Mouse (Mus musculus) gastrocnemius, adult 8-10 months (tissue): ENCODE results near the gene Sox6. TPM values are rescaled to one million over a fixed set of nuclear protein-coding genes. Genes with fewer than 3 reads are reported as not detected.
A peak's percentile ranks its signal among the peaks of the same experiment; 100 is the strongest.

Source experiments
- DNase-seq, 2 experiments: peaks; one replicate each; pipeline ENCODE4 v3.0.0; 2022; ENCODE audit warnings: low spot score in 2 of 2
- total RNA-seq, 4 experiments: library from RNA; stranded (reverse); gene quantifications; 2 replicates each; pipeline ENCODE4 v1.2.4; 2022

Sox6 gene
- total RNA-seq, 4 experiments from 2014 or later, result 156 to 192 (median 179) TPM

DNA sequence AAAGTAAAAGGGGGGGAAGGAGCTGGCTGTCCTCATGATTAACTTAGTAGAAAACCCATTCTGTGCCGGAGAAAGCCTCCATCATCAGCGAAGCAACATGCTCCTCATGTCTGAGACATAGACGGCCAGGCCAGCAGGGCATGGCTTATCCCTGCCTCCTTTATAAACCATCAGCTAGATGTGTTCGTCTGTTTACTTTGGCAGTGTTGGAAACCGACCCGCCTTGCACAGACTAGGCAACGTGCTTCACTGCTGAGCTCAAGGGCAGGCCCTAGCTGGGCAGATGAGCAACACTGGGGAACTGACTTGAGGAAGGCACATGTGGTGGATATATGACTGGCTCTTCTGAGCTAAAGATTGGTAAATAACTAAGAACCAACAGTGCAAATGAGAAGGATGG is 538.4 kb downstream of the Sox6 start:
- no peak for DNase-seq

DNA sequence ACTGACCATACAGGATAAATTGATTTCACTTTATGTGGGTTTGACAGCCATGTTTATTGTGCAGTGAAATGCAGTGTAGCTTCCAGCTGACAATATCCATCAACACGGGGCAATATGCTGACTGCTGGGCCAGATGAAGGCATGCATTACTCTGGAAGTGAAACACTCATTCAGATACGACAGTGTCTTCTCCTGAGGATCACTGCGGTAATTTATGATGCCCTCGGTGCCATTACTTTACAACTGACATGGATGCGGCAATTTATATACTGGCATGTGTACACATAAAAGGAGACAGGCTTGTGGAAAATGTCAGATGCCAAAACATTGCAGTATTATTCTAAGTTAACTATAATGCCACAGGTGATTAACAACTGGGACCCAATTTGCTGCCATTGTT is 546.9 kb downstream of the Sox6 start:
- no peak for DNase-seq

DNA sequence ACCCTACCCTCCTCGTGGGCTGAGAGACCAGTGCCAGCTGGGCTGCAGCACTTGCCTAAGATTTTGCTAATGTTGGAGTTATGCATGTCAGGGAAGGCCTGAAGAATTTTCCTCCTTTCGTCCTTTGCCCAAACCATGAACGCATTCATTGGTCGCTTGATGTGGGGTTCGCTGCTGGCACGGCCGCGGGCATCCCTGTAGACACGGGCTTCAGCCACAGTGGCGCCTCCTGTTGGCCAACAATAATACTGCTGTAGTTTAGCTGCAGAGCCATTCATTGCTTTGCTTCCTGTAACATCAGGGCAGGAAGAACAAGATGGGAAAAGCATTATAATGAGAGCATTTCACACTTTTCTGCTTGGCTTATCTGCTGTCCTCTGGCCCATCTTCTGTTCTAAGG is 549.0 kb downstream of the Sox6 start:
- DNase-seq, result peak in 1 of 2 experiments; percentile 2

DNA sequence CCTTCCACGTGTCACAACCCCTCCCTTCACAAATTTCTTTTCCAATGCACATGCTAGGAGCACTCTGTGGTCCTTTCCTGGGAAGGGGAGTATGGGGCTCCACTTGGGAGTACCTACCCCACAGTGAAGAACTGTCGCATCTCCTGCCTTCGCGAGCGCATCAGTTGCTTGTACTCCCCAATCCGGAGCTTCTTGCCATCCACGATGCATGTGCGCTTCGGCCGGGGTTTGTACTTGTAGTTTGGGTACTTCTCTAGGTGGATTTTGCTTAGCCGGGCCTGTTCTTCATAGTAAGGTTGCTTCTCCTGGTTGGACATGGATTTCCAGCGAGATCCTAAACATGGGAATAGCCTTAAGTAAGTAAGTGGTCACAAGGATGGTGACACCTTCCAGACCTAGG is 552.2 kb downstream of the Sox6 start:
- DNase-seq, result no peak

DNA sequence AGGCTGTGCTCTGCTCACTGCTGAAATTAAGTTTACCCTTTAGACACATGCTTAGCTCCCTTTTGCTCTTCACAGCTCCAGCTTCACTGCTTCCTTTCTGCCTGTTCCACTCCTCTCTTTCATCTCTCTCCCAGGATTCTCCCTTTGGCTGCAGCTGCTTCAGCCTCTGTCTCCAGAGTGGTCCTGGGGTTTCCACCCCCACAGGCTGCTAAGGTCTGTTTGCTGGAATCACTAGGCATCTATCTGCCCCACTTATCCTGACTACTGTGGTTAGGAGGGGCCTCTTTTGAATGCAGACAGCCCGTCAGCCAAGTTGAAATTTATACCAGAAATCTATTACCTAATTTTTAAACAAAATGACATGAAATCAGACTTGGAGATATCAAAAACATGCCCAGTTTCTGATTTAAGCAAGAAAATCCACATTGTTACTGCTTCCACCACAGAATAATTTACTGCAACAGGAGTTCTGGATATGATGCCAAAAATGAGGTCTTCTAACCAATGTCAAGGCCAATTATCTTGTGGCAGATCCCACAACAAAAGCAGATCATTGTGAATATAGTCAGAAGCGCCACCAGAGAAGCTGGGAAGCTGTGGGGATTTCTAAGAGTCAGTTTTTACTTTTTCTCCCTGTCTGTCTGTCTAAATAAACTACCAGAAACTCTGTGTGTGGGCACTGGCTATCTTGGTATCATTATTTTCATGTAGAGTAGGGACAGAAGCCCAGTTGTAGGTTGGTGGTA is 552.8 kb downstream of the Sox6 start:
- no peak for DNase-seq

DNA sequence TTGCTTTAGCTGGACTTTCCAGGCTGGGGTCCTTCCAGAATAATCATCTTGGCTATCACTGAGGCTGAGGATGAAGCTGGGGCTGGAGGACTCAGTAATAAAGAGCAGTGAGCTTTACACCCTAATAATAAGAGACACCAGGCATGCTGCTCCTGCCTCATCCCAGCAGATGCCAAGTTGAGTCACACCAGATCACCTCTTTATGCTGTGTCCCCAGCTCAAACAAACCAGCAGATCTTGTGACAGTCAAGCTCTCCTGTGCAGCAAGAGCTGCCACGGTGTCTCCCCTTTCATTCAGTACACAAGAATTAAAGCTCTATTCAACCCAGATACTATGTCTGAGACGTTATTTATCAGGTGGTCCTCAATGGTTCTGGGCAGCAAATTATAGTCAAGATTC is 560.8 kb downstream of the Sox6 start:
- no peak for DNase-seq

DNA sequence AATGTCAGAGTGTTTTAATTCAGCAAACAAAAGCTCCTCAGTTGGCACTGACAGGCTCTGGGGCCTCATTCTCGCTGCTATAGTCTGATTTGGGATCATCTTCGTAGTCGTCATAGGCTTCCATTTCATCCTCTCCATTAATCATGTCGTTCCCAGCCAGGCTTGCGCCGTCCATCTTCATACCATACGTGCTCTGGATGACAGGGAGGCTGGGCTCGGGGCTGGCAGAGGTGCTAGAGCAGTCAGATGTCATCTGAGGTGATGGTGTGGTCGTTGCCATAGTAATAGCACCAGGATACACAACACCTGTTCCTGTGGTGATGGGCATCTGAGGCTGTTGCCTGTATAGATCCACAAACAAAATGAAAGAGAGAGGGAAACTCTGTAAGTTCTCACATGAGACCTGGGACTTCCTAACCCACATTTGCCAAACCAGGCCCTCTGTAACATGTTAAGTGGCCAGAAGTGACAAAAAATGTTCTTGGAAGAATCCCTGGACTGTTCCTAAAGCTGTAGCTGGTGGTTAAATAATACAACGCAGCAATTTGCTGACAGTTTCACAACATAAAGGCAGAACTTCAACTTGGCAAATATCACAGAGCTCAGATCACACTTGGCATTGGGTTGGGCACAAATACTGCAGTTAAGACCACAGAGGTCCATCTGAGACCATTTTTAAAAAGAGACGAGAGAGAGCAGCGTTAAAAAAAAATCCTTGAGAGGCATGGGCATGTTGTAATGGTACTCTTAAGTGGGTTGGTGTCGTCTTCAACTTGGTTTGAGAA is 561.5 kb downstream of the Sox6 start:
- peak; percentile 66 to 82 for DNase-seq

DNA sequence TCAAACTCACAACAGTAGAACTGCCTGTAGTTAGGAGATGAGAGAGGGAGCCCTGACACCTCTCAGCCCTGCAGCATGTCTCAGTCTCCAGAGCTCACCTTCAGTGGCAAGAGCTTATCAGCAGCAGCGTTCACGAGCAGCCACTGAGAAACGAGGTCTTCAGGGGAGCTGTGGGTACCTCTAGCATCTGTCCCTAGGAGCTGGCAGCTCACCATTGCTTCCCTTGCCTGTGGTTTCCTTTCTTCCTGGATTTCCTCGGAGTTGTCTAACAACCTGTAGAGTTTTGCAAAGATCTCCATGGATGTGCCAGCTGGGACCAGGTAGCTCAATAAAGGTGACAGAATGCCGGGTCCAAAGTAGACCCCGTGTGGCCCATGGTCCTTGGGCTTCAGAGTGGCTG is 563.4 kb downstream of the Sox6 start:
- no peak for DNase-seq

DNA sequence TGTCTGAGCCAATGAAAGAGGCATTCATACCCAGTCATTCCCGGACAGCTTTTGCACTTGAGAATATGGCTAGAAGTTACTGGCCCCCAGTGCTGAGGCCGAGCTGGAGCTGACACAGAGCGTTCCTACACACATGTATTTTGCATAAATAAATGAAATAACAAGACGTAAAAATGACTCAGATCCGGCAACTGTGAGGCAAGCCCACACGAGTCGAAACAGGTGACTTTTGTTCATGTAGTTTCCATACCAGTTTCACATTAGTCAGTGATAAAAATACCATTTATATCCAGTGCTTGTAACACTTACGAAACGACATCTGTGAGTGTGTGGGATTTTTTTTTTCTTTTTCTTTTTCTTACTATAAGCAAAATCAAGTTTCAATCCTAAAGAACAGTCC is 564.5 kb downstream of the Sox6 start:
- DNase-seq, result no peak

DNA sequence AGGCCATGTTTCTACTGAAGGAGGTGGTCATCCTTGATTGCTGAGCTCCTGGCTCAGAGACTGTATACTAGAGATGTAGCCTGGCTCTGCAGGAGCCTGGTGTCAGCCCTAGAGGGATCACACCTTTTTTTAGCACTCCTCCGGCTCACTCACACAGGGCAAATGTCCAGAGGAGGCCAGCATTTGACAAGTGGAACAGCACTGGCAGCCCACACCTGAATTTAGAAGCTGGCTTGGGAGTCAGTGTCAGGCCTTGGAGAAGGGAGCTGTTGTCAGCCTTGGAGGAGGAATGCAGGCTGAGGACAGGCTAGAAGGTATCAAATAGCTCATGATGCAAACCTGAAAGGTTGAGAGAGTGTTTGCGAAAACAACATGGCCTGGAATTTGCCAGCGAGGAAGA is 565.7 kb downstream of the Sox6 start:
- DNase-seq, result peak; percentile 74 to 88

DNA sequence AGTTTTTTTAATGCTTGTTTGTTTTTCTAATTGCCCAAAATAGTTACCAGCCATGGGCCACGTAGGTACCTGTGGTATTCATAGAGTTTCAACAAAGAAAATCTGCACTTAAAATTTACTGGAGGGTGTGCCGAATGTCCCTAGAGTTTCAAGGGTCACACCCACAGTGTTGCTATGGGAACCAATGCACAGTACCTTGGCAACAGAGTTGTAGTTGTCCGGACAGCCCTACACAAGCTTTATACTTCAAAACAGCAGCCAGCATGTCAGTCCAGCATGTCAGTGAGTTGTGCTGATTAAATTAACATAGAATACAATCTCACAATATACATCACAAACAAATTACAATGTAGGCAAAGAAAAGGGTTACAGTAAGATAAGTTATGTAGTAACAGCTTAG is 567.1 kb downstream of the Sox6 start:
- no peak for DNase-seq

DNA sequence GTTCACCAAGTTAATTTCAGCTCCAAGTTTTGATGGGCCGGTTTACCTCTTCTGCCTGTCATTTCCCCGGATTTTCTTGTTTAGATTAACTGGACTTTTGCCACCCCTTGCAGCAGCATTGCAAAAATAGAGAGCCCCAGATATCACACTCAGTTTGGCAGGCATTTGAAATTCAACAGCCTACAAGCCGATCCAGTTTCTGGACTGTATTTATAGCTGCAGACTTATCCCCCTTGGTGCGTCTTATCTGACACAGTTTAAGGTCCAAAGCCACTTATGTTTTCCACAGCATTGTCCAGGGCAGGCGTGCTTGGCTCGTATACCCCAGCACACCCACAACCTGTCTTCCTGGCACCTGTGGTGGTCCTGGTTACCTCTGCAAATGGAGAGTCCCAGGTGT is 571.8 kb downstream of the Sox6 start:
- DNase-seq, result peak in 1 of 2 experiments; percentile 20

DNA sequence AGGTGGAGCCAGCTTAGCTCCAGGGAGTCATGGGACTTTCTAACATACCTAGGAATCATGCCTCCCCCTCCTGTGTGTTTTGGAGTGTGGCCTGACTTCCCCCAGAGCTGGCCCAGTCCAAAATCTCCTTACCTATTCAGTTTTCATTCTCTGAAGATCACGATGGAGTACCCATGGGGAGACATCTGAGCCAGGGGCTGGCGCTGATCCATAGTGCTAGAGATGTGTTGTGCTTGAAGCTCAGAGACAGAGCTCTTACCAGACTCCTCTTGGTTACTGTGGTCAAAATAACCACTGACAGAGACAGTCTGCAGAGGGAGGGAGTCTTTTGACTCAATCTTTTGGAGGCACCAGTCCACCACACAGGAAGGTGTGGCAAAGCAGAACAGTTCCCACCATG is 575.2 kb downstream of the Sox6 start:
- no peak for DNase-seq

DNA sequence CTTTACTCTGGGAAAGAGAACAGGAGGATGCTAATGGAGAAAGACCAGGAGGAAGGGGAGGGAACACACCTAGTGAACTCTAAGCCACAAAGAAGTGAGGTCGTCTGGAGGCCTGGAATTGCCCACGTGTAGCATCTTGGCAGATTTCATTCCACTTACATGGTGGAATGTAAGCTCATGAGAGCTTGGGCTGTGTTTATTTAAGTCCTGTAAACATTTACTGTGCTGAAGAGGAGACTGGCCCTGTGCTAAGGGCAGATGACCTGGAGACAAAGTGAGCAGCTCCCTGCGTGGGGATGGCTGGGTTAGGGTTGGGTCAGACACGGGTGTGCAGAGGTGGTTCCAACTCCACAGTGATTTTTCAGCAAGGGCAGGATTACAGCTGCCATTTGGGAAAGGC is 576.3 kb downstream of the Sox6 start:
- no peak for DNase-seq

DNA sequence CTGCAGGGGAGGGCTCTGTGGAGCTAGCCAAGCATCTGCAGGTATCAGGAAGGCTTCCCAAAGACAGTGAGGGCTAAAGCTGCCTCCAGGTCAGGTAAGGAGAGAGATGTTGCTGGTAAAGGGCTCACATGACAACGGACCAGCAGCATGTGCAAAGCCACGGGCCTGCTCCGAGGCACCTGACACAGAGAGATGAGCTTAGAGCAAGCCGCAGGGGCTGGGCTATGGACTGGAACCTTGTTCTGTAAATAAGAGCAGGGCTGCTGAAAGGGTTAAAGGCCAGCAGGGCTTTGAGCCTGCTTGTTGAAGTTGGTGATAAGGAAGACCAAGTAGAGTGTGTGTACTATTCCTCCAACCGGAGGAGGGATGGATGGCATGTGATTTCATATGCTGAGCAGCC is 583.6 kb downstream of the Sox6 start:
- DNase-seq, result no peak

DNA sequence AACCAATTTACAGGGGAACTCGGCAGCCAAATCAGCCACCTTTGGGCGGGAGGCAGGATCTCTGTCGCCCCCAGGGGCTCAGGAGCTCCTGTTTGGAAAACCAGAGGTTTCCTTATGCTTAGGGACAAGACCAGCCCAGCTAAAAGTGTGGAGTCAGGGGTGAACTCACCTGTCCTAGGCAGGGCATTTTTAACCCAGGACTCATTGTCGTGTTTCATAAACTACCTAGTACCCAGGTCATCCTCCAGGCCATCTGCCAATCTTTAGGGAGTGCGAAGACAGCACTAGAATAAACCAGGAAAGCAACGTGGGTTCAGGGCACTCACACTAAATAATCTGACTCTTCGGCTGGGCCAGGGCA is 584.9 kb downstream of the Sox6 start:
- DNase-seq, result no peak

DNA sequence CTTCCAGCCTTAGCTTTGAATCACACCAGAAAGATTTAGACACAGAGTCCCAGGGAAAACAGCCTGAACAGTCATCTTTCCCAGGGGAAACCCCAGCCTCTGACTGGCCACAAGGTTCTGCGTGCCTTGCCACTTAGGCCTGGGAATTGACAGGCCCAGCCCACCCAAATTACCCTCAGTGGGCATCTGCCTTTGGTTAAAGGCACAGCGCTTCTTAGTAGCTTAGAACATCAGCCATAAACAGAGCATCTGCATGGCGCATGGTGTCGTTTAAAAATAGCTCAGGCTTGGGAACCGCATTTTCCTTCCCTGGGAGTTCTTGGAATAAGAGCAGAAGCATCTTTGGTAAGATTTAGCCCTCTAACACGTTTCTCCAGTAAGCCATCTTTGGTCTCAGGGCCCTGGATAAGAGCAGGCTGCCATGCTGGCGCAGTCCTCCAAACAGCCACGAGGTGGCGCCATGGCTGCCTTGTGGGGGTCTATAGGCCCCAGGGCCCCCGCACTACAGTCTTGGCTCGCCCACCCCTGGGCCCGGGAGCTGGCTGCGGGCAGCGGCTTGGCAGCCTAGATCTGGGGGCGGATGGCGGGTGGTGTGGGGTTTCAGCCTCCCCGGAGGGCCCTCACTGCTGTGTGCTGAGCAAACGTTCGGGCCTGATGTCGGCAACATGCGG is 585.4 kb downstream of the Sox6 start:
- peak; percentile 49 to 70 for DNase-seq

DNA sequence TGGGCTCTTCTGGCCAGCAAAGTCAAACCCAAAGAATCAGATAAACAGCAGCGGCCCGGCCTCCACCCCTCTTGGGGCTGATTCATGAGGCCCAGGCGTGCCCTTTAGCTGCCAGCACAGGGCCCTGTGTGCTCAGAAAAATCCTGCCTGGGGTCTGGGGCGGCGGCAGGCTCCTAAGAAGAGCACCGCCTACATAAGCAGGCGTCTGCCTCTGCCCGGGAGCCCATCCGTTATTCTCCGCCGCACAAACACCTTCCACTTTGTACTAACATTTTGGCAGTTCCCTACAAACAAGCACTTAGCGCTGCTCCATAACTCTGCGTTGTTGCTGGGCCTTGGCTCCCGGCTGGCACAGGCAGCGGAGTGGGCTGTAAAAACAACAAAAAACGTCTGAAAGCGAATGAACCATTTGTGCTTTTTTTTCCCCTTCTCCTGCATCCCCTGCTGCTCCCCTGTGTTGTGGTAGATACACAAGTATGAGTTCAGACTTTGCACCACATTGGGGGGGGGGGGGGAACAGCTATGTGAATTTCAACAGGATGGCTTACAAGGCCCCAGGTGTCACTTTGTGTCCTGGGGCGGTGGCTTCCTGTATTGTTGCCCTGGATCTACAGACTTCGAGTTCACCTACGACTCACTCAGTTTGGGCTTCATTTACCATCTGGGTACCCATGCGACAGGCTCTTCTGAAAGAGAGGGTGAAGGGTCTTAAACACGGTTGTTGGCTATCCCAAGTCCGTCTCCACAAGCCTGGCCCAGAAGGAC is 588.0 kb downstream of the Sox6 start:
- DNase-seq, result no peak

DNA sequence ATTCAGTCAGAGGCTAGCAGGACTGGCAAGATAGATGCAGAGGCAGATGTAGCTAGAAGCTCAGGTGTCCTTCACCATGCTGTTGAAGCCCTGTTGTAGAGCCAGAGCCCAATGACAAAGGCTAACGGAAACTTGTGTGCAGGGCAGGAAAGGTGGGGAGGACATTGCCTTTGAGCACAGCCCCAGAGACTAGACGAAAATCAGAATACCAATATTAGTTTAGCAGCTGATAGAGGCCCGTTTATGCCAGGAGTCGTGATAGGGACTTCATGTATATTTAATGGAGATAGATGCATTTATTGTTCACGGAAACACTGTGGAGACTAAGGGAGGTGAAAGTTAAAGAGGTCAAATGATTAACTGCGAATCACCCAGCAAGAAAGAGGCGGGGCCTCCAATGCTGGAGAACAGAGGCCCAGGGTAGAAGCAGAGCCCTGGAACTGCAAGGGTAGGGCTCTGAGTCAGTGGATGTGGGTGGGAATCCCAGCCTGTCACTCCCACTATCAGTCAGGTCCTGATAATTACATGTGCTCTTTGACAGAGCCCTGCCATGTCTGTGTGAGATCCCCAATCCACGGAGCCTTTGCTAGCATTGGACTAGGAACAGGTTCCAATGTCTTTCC is 590.1 kb downstream of the Sox6 start:
- no peak for DNase-seq

DNA sequence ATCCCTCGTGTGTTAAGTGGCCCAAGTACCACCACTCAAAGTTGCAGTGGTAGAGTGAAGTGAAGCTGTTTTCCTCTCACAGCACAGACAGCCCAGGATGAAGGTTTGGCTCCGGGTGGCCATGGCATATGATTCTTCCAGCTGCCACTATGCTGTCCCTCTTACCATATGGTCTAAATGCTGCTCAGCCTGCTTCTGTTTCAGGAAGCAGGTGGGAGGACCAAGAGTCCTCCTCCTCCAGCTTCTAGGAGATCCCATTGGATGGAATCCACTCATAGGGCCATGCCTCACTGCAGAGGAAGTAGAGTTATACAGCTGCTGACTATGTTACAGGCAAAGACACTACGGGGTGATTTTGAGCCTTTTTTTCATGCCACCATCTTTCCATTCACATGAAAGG is 591.5 kb downstream of the Sox6 start:
- no peak for DNase-seq

DNA sequence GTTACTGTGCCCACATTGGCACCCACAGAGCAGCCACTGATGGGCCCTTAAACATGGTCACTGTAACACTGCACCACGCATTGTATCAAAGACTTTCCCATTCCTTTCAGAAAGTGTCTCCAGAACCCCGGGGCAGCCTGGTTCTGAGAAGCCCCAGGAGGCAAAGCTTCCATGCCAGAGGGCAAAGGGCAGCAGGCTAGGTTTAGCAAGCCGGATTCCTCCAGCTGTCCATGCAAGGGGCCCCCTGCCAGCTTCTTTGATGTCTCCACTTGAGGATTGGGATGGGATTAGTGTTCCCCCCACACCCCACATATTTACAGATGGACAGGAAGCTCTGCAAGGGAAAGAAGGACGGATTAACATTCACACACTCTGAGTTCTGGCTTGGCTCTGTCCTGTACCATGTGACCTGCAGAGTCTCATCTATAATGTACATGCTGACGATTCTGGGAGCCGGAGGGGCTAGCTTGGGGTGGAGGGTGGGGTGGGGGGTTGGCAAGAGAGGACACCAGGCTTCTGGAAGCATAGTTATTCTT is 592.0 kb downstream of the Sox6 start:
- DNase-seq, result no peak
